Comparison of ENCODE assay signal across 35 mouse cellular contexts in the genomic region with DNA sequence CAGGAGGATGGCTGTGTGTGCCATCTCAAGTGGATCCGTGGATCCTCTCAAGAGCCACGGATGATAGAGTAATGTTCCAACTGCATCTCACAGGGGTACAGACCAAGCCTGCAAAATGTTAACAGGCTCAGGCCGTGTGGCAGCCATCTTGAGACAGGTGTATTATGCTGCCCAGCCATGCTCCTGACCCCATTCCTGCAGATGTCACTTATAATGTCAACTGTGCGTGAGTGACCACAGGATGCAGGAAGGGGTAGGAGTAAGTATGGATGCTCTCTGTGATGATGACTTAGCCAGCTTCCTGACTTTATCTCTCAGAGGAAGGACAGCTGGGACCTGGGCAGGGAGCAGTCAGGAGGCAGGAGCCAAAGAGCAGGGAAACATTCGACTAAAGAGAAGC.
"Had no signal": no experiment of that assay in that cellular context is flagged by ENCODE, and none has a peak within 500 bp of the region (broad histone marks: within the 10 kb centered on the region; RNA-seq: fewer than 3 reads in every experiment).

No protein-coding gene starts in this region.

- H3K36me3 ChIP-seq: hindbrain, embryonic 12.5 days; hindbrain, embryonic 15.5 days had no signal

- H3K4me2 ChIP-seq: heart, embryonic 12.5 days; heart, embryonic 13.5 days; heart, embryonic 15.5 days; hindbrain, embryonic 12.5 days; hindbrain, embryonic 13.5 days; hindbrain, embryonic 14.5 days; hindbrain, embryonic 15.5 days; intestine, embryonic 15.5 days; kidney, embryonic 15.5 days had no signal

- H3K27ac ChIP-seq: heart, embryonic 10.5 days; heart, embryonic 13.5 days; heart, embryonic 15.5 days; hindbrain, embryonic 10.5 days; hindbrain, embryonic 12.5 days; hindbrain, embryonic 13.5 days; hindbrain, embryonic 14.5 days; hindbrain, embryonic 15.5 days; hindbrain, postnatal 0 days; intestine, embryonic 15.5 days; kidney, embryonic 15.5 days; kidney, postnatal 0 days; layer of hippocampus, adult 2 months; left cerebral cortex, adult 2 months had no signal

- H3K9me3 ChIP-seq: heart, embryonic 15.5 days; hindbrain, embryonic 12.5 days; hindbrain, embryonic 15.5 days; intestine, embryonic 15.5 days; kidney, embryonic 15.5 days had no signal

- H3K9ac ChIP-seq: heart, embryonic 12.5 days; heart, embryonic 13.5 days; heart, embryonic 15.5 days; hindbrain, embryonic 12.5 days; hindbrain, embryonic 13.5 days; hindbrain, embryonic 14.5 days; hindbrain, embryonic 15.5 days; intestine, embryonic 15.5 days; kidney, embryonic 15.5 days had no signal

- H3K4me3 ChIP-seq: heart, embryonic 10.5 days; heart, embryonic 12.5 days; heart, embryonic 13.5 days; heart, embryonic 15.5 days; hindbrain, embryonic 10.5 days; hindbrain, embryonic 12.5 days; hindbrain, embryonic 13.5 days; hindbrain, embryonic 15.5 days; intestine, embryonic 15.5 days; kidney, embryonic 15.5 days; layer of hippocampus, adult 2 months; left cerebral cortex, adult 2 months had no signal

- DNase-seq: heart, postnatal 10 days; heart, postnatal 14 days; heart, postnatal 36 days; heart, postnatal 4 days; kidney, adult 11 months; kidney, adult 18-20 months; kidney, adult 2 months; kidney, adult 8-10 months; kidney, adult 9 months; kidney, postnatal 10 days; kidney, postnatal 14 days; kidney, postnatal 25 days; kidney, postnatal 36 days; kidney, postnatal 4 days; layer of hippocampus, adult 9-11 months; layer of hippocampus, postnatal 36 days had no signal

- H3K27me3 ChIP-seq: heart, embryonic 12.5 days; heart, embryonic 13.5 days; heart, embryonic 15.5 days; hindbrain, embryonic 12.5 days; hindbrain, embryonic 13.5 days; hindbrain, embryonic 15.5 days; intestine, embryonic 15.5 days; kidney, embryonic 15.5 days had no signal

- ATAC-seq: hindbrain, embryonic 16.5 days; hindbrain, postnatal 0 days; inflammation-experienced regulatory T-cells, adult 6 months; intestine, embryonic 15.5 days; intestine, embryonic 16.5 days; intestine, postnatal 0 days had no signal
